Mouse (Mus musculus) MEL (cell line): Measurements from ENCODE around the gene Lin37. TPM values are rescaled to one million over a fixed set of nuclear protein-coding genes. Genes with fewer than 3 reads are reported as not detected.

Experiments used
- DNase-seq: peaks from one replicate; pipeline ENCODE4 v3.0.0; 2011; ENCODE audit warnings: low read depth, low spot score
- H3K27ac ChIP-seq: 2 replicates; pipeline ENCODE4 v1.5.1; 2012; ENCODE audit warnings: low read depth, mild to moderate bottlenecking, control low read depth, low read length, moderate library complexity; ENCODE audit not compliant: control insufficient read depth
- H3K27me3 ChIP-seq, 2 experiments: fragments of 150-350 bp in 1 of 2; sonication (generic) in 1 of 2; 2 replicates each; pipeline ENCODE4 v1.6.1; 2012; ENCODE audit warnings: low read length in 2 of 2, mild to moderate bottlenecking in 2 of 2, improper control_type of control experiment in 1 of 2, moderate library complexity in 1 of 2; ENCODE audit not compliant: insufficient read depth in 2 of 2, control insufficient read depth in 1 of 2
- H3K36me3 ChIP-seq, 2 experiments: 2 replicates each; pipeline ENCODE4 v1.6.1; 2012 to 2014; ENCODE audit warnings: low read length in 2 of 2, improper control_type of control experiment in 1 of 2, inconsistent platforms in 1 of 2, mild to moderate bottlenecking in 1 of 2; ENCODE audit not compliant: insufficient read depth in 2 of 2, control insufficient read depth in 1 of 2
- H3K4me1 ChIP-seq, 2 experiments: fragments of 150-350 bp in 1 of 2; sonication (generic) in 1 of 2; 2 replicates each; pipeline ENCODE4 v1.6.1; 2012; ENCODE audit warnings: low read length in 2 of 2, improper control_type of control experiment in 1 of 2, mild to moderate bottlenecking in 1 of 2; ENCODE audit not compliant: insufficient read depth in 2 of 2, control insufficient read depth in 1 of 2
- H3K4me3 ChIP-seq, 2 experiments: fragments of 150-350 bp in 1 of 2; sonication (generic) in 1 of 2; 2 replicates each; pipeline ENCODE4 v1.5.1; 2012; ENCODE audit warnings: low read depth in 2 of 2, low read length in 2 of 2, mild to moderate bottlenecking in 2 of 2, moderate library complexity in 2 of 2, control low read depth in 1 of 2, improper control_type of control experiment in 1 of 2; ENCODE audit not compliant: control insufficient read depth in 1 of 2, insufficient read depth in 1 of 2
- H3K79me2 ChIP-seq: 2 replicates; pipeline ENCODE4 v1.6.1; 2012; ENCODE audit warnings: mild to moderate bottlenecking, low read length, moderate library complexity; ENCODE audit not compliant: control insufficient read depth, poor library complexity, insufficient read depth
- H3K9ac ChIP-seq: 2 replicates; pipeline ENCODE4 v1.6.1; 2012; ENCODE audit warnings: low read depth, mild to moderate bottlenecking, control low read depth, low read length, moderate library complexity; ENCODE audit not compliant: control insufficient read depth, poor library complexity, severe bottlenecking
- H3K9me3 ChIP-seq: fragments of 150-350 bp; sonication (generic); replicated peaks from 2 replicates; pipeline ENCODE4 v1.6.1; 2012; ENCODE audit warnings: mild to moderate bottlenecking, low read length, improper control_type of control experiment, moderate library complexity; ENCODE audit not compliant: insufficient read depth
- BHLHE40 ChIP-seq: IDR thresholded peaks from 2 replicates; pipeline ENCODE4 v1.6.1; 2012; ENCODE audit warnings: low read depth, mild to moderate bottlenecking, inconsistent platforms, low read length, improper control_type of control experiment, borderline replicate concordance
- CHD1 ChIP-seq: IDR thresholded peaks from 2 replicates; pipeline ENCODE4 v1.6.1; 2012; ENCODE audit warnings: low read depth, mild to moderate bottlenecking, inconsistent platforms, low read length, improper control_type of control experiment
- CHD2 ChIP-seq: IDR thresholded peaks from 2 replicates; pipeline ENCODE4 v1.6.1; 2011; ENCODE audit warnings: low read length, improper control_type of control experiment
- CTCF ChIP-seq, 3 experiments: IDR thresholded peaks in 2 of 3; conservative IDR thresholded peaks in 1 of 3; 2 replicates each; pipeline ENCODE4 v1.5.1; 2011 to 2012; ENCODE audit warnings: low read length in 3 of 3, low read depth in 2 of 3, mild to moderate bottlenecking in 2 of 3, improper control_type of control experiment in 1 of 3, inconsistent platforms in 1 of 3, mixed read lengths in 1 of 3, moderate library complexity in 1 of 3; ENCODE audit not compliant: control insufficient read depth in 1 of 3, insufficient read depth in 1 of 3, poor library complexity in 1 of 3, severe bottlenecking in 1 of 3
- E2F4 ChIP-seq: IDR thresholded peaks from 2 replicates; pipeline ENCODE4 v1.6.1; 2011; ENCODE audit warnings: low read depth, low read length, improper control_type of control experiment, borderline replicate concordance
- ELF1 ChIP-seq: IDR thresholded peaks from 2 replicates; pipeline ENCODE4 v1.6.1; 2014; ENCODE audit warnings: low read depth, mild to moderate bottlenecking, inconsistent platforms, low read length, improper control_type of control experiment, moderate library complexity
- ETS1 ChIP-seq: IDR thresholded peaks from 2 replicates; pipeline ENCODE4 v1.6.1; 2012; ENCODE audit warnings: low read depth, mild to moderate bottlenecking, inconsistent platforms, low read length, improper control_type of control experiment, moderate library complexity
- GABPA ChIP-seq: IDR thresholded peaks from 2 replicates; pipeline ENCODE4 v1.6.1; 2012; ENCODE audit warnings: low read depth, mild to moderate bottlenecking, inconsistent platforms, low read length, improper control_type of control experiment, moderate library complexity
- GATA1 ChIP-seq: IDR thresholded peaks from 2 replicates; pipeline ENCODE4 v1.6.1; 2011; ENCODE audit warnings: low read depth, low read length, improper control_type of control experiment
- HCFC1 ChIP-seq: IDR thresholded peaks from 2 replicates; pipeline ENCODE4 v1.6.1; 2012; ENCODE audit warnings: low read depth, mild to moderate bottlenecking, inconsistent platforms, low read length, improper control_type of control experiment, moderate library complexity
- JUND ChIP-seq: IDR thresholded peaks from 2 replicates; pipeline ENCODE4 v1.6.1; 2011; ENCODE audit warnings: low read depth, mild to moderate bottlenecking, improper control_type of control experiment, low read length
- KAT2A ChIP-seq: conservative IDR thresholded peaks from 2 replicates; pipeline ENCODE4 v1.6.1; 2012; ENCODE audit warnings: low read depth, low read length, improper control_type of control experiment, inconsistent platforms
- MAFK ChIP-seq: IDR thresholded peaks from 2 replicates; pipeline ENCODE4 v1.6.1; 2011; ENCODE audit warnings: low read depth, mild to moderate bottlenecking, low read length, improper control_type of control experiment, borderline replicate concordance
- MAX ChIP-seq: IDR thresholded peaks from 2 replicates; pipeline ENCODE4 v1.6.1; 2011; ENCODE audit warnings: low read length, improper control_type of control experiment
- MAZ ChIP-seq: IDR thresholded peaks from 2 replicates; pipeline ENCODE4 v1.6.1; 2012; ENCODE audit warnings: low read depth, mild to moderate bottlenecking, inconsistent platforms, low read length, improper control_type of control experiment
- MEF2A ChIP-seq: IDR thresholded peaks from 2 replicates; pipeline ENCODE4 v1.6.1; 2014; ENCODE audit warnings: low read depth, mild to moderate bottlenecking, inconsistent platforms, low read length, improper control_type of control experiment; ENCODE audit not compliant: poor library complexity, insufficient replicate concordance, severe bottlenecking; ENCODE audit errors: extremely low read depth
- MXI1 ChIP-seq: IDR thresholded peaks from 2 replicates; pipeline ENCODE4 v1.6.1; 2011; ENCODE audit warnings: mild to moderate bottlenecking, low read depth, low read length, improper control_type of control experiment
- MYB ChIP-seq: IDR thresholded peaks from 2 replicates; pipeline ENCODE4 v1.6.1; 2011; ENCODE audit warnings: mild to moderate bottlenecking, low read depth, low read length, improper control_type of control experiment
- MYC ChIP-seq: IDR thresholded peaks from 2 replicates; pipeline ENCODE4 v1.6.1; 2011; ENCODE audit warnings: low read depth, mild to moderate bottlenecking, low read length, improper control_type of control experiment, moderate library complexity
- NRF1 ChIP-seq: IDR thresholded peaks from 2 replicates; pipeline ENCODE4 v1.6.1; 2014; ENCODE audit warnings: low read depth, mild to moderate bottlenecking, inconsistent platforms, low read length, improper control_type of control experiment, moderate library complexity; ENCODE audit not compliant: poor library complexity, insufficient read depth, severe bottlenecking
- POLR2A ChIP-seq, 2 experiments: IDR thresholded peaks; 2 replicates each; pipeline ENCODE4 v1.6.1; 2011 to 2012; ENCODE audit warnings: low read length in 2 of 2, mild to moderate bottlenecking in 2 of 2, control low read depth in 1 of 2, improper control_type of control experiment in 1 of 2, low read depth in 1 of 2, moderate library complexity in 1 of 2; ENCODE audit not compliant: control insufficient read depth in 1 of 2, insufficient read depth in 1 of 2, poor library complexity in 1 of 2
- POLR2AphosphoS5 ChIP-seq: IDR thresholded peaks from 2 replicates; pipeline ENCODE4 v1.6.1; 2012; ENCODE audit warnings: low read depth, borderline replicate concordance, mild to moderate bottlenecking, inconsistent platforms, low read length, moderate library complexity, mixed read lengths
- RAD21 ChIP-seq: IDR thresholded peaks from 2 replicates; pipeline ENCODE4 v1.6.1; 2011; ENCODE audit warnings: mild to moderate bottlenecking, low read depth, low read length, improper control_type of control experiment
- RCOR1 ChIP-seq: IDR thresholded peaks from 2 replicates; pipeline ENCODE4 v1.6.1; 2012; ENCODE audit warnings: low read depth, mild to moderate bottlenecking, inconsistent platforms, low read length, improper control_type of control experiment
- SIN3A ChIP-seq: IDR thresholded peaks from 2 replicates; pipeline ENCODE4 v1.6.1; 2012; ENCODE audit warnings: low read length, improper control_type of control experiment, inconsistent platforms
- SMC3 ChIP-seq: IDR thresholded peaks from 2 replicates; pipeline ENCODE4 v1.6.1; 2011; ENCODE audit warnings: low read depth, low read length, improper control_type of control experiment
- TAL1 ChIP-seq: IDR thresholded peaks from 2 replicates; pipeline ENCODE4 v1.6.1; 2012; ENCODE audit warnings: mild to moderate bottlenecking, inconsistent platforms, low read length, moderate library complexity, mixed read lengths
- TBP ChIP-seq: IDR thresholded peaks from 2 replicates; pipeline ENCODE4 v1.8.0; 2011; ENCODE audit warnings: low read depth, low read length, improper control_type of control experiment
- TCF12 ChIP-seq: IDR thresholded peaks from 2 replicates; pipeline ENCODE4 v1.6.1; 2014; ENCODE audit warnings: low read depth, mild to moderate bottlenecking, inconsistent platforms, low read length, improper control_type of control experiment, moderate library complexity
- UBTF ChIP-seq: IDR thresholded peaks from 2 replicates; pipeline ENCODE4 v1.6.1; 2012; ENCODE audit warnings: low read depth, mild to moderate bottlenecking, inconsistent platforms, low read length, improper control_type of control experiment, moderate library complexity, borderline replicate concordance; ENCODE audit not compliant: insufficient read depth
- USF1 ChIP-seq: IDR thresholded peaks from 2 replicates; pipeline ENCODE4 v1.6.1; 2014; ENCODE audit warnings: low read depth, mild to moderate bottlenecking, inconsistent platforms, low read length, improper control_type of control experiment, moderate library complexity
- USF2 ChIP-seq, 2 experiments: IDR thresholded peaks; 2 replicates each; pipeline ENCODE4 v1.6.1; 2011 to 2012; ENCODE audit warnings: improper control_type of control experiment in 2 of 2, low read length in 2 of 2, borderline replicate concordance in 1 of 2, inconsistent platforms in 1 of 2, low read depth in 1 of 2, mild to moderate bottlenecking in 1 of 2; ENCODE audit not compliant: insufficient read depth in 1 of 2
- ZC3H11A ChIP-seq: IDR thresholded peaks from 2 replicates; pipeline ENCODE4 v1.6.1; 2012; ENCODE audit warnings: low read depth, mild to moderate bottlenecking, inconsistent platforms, low read length, improper control_type of control experiment
- ZKSCAN1 ChIP-seq: IDR thresholded peaks from 2 replicates; pipeline ENCODE4 v1.6.1; 2012; ENCODE audit warnings: low read depth, mild to moderate bottlenecking, inconsistent platforms, low read length, improper control_type of control experiment, moderate library complexity
- ZMIZ1 ChIP-seq: IDR thresholded peaks from 2 replicates; pipeline ENCODE4 v1.6.1; 2012; ENCODE audit warnings: low read depth, mild to moderate bottlenecking, inconsistent platforms, low read length, improper control_type of control experiment, moderate library complexity
- ZNF384 ChIP-seq: IDR thresholded peaks from 2 replicates; pipeline ENCODE4 v1.6.1; 2012; ENCODE audit warnings: low read depth, mild to moderate bottlenecking, inconsistent platforms, low read length, improper control_type of control experiment
- polyA plus RNA-seq, 2 experiments: library from polyadenylated mRNA; stranded (reverse) in 1 of 2; unstranded in 1 of 2; fragments of >175 nt in 1 of 2; fragments of >200 nt in 1 of 2; gene quantifications; 2 replicates each; pipeline versions ENCODE4 v1.2.1 to v1.2.4; 2012; ENCODE audit warnings: low replicate concordance in 2 of 2, low read depth in 1 of 2; ENCODE audit not compliant: insufficient read length in 2 of 2, insufficient read depth in 1 of 2, missing spikeins in 1 of 2
- total RNA-seq: library from RNA; depleted of rRNA; stranded (reverse); fragments of 300-350 nt; gene quantifications from 2 replicates; pipeline ENCODE4 v1.2.3, GENCODE M21; 2012

Gene Lin37
- total and polyA plus RNA-seq, 3 experiments = 10.9 to 49.8 TPM; not detected in 1

- peak overlapping the region; percentile 82 for H3K9ac ChIP-seq
- no peaks in the 10 kb centered on the region for H3K27me3 ChIP-seq
- peaks cover 0 to 7% of the 10 kb centered on the region in 2 experiments; a peak in 2 of 4 replicates for H3K4me1 ChIP-seq
- H3K4me3 ChIP-seq = peak overlapping the region; percentile 73 to 77
- peak overlapping the region; percentile 84 for H3K27ac ChIP-seq
- no peaks in the 10 kb centered on the region; the same call in 1 of the 2 replicates for H3K79me2 ChIP-seq
- no peaks in the 10 kb centered on the region for H3K9me3 ChIP-seq
- peak; percentile 100 for DNase-seq
- H3K36me3 ChIP-seq = peaks cover 0 to 4% of the 10 kb centered on the region in 2 experiments; a peak in 2 of 4 replicates
- TF ChIP-seq USF1 (0 out of 2 replicates have a peak, but pooled peaks have one; percentile 14), ETS1 (0 out of 2 replicates have a peak, but pooled peaks have one; percentile 18), MAFK (0 out of 2 replicates have a peak, but pooled peaks have one; percentile 27), BHLHE40 (peak; percentile 27; the same call in 1 of the 2 replicates), POLR2A (IDR thresholded peaks at IDR 0.05; ENCODE audit: control insufficient read depth in 1 of 2, insufficient read depth in 1 of 2, low read depth in 1 of 2, low read length in 2 of 2, poor library complexity in 1 of 2) (peak in 1 of 2 experiments; percentile 82; a peak in 3 of 4 replicates), ZMIZ1 (peak; percentile 88; the same call in 1 of the 2 replicates), RAD21 (no peak), E2F4 (no peak), POLR2AphosphoS5 (no peak), SMC3 (no peak), HCFC1 (peak; percentile 70), CTCF (IDR thresholded peaks at IDR 0.05 in 2 of 3, conservative IDR thresholded peaks at IDR 0.05 in 1 of 3; ENCODE audit: control insufficient read depth in 1 of 3, insufficient read depth in 1 of 3, low read depth in 2 of 3, low read length in 3 of 3, poor library complexity in 1 of 3, severe bottlenecking in 1 of 3) (no peak), MXI1 (peak; percentile 73), USF2 (IDR thresholded peaks at IDR 0.05; ENCODE audit: borderline replicate concordance in 1 of 2, insufficient read depth in 1 of 2, low read depth in 1 of 2, low read length in 2 of 2) (no peak), NRF1 (0 out of 2 replicates have a peak, but pooled peaks have one; percentile 12), MYC (peak; percentile 77), SIN3A (peak; percentile 88), TAL1 (no peak), MEF2A (no peak), UBTF (no peak), CHD1 (no peak), TBP (peak; percentile 30; the same call in 1 of the 2 replicates), ZC3H11A (no peak), MAX (peak; percentile 65), GATA1 (no peak; the same call in 1 of the 2 replicates), KAT2A (peak; percentile 39; the same call in 1 of the 2 replicates), ELF1 (no peak), CHD2 (peak; percentile 64), TCF12 (no peak), ZKSCAN1 (no peak), RCOR1 (0 out of 2 replicates have a peak, but pooled peaks have one; percentile 32), JUND (no peak), MAZ (peak; percentile 47; the same call in 1 of the 2 replicates), GABPA (no peak), MYB (no peak), ZNF384 (no peak)
Measured at GRCm38 (mm10) chr7:30599933-30600353, 40.3 kb upstream of the Lin37 start.
